Mouse (Mus musculus): ENCODE measurements around the gene Kctd15. TPM values are rescaled to one million over a fixed set of nuclear protein-coding genes. Genes with fewer than 3 reads are reported as not detected.

Kctd15 gene
- polyA plus RNA-seq, 1 experiment from 2014 or later = 20.7 TPM

GRCm38 (mm10) chr7:34632966-34633742, 23.4 kb downstream of the Kctd15 start:
- Histone ChIP-seq H3K36me3 (replicated peaks; ENCODE audit: control insufficient read depth, insufficient read depth, low read depth, low read length) (no peaks in the 10 kb centered on the region), H3K4me1 (ENCODE audit: control insufficient read depth, insufficient read depth, low read length) (no peaks in the 10 kb centered on the region; the same call in 1 of the 2 replicates), H3K4me3 (ENCODE audit: low read depth, low read length) (no peak overlapping the region), H3K9ac (replicated peaks; ENCODE audit: low read length) (no peak overlapping the region), H3K27ac (replicated peaks; ENCODE audit: low read depth, low read length) (no peak overlapping the region), H3K4me2 (ENCODE audit: low read depth, low read length) (no peak overlapping the region), H3K9me3 (replicated peaks; ENCODE audit: control insufficient read depth, low read length) (no peaks in the 10 kb centered on the region), H3K27me3 (ENCODE audit: control insufficient read depth, insufficient read depth, low read length) (no peaks in the 10 kb centered on the region)
- WGBS = 79% methylated on average over 10 of the region's 10 CpGs
- DNase-seq (ENCODE audit: low spot score) = no peak
- no peak for ATAC-seq (replicated peaks; ENCODE audit: insufficient number of reproducible peaks, low FRiP score, low TSS enrichment, low read depth)

GRCm38 (mm10) chr7:34630211-34631085, 26.1 kb downstream of the Kctd15 start:
- H3K9ac ChIP-seq (replicated peaks; ENCODE audit: low read length) = peak overlapping the region; percentile 61
- H3K27me3 ChIP-seq (ENCODE audit: control insufficient read depth, insufficient read depth, low read length) = no peaks in the 10 kb centered on the region
- peak; percentile 82 for ATAC-seq (replicated peaks; ENCODE audit: insufficient number of reproducible peaks, low FRiP score, low TSS enrichment, low read depth)
- no peaks in the 10 kb centered on the region for H3K36me3 ChIP-seq (replicated peaks; ENCODE audit: control insufficient read depth, insufficient read depth, low read depth, low read length)
- H3K4me2 ChIP-seq (ENCODE audit: low read depth, low read length) = peak overlapping the region; percentile 76
- H3K4me1 ChIP-seq (ENCODE audit: control insufficient read depth, insufficient read depth, low read length) = no peaks in the 10 kb centered on the region; the same call in 1 of the 2 replicates
- peak; percentile 75 for DNase-seq (ENCODE audit: low spot score)
- peak overlapping the region; percentile 62; the same call in 1 of the 2 replicates for H3K27ac ChIP-seq (replicated peaks; ENCODE audit: low read depth, low read length)
- 2% methylated on average over 34 of the region's 34 CpGs for WGBS
- H3K9me3 ChIP-seq (replicated peaks; ENCODE audit: control insufficient read depth, low read length) = no peaks in the 10 kb centered on the region
- peak overlapping the region; percentile 36 for H3K4me3 ChIP-seq (ENCODE audit: low read depth, low read length)

- WGBS = 42% methylated on average over 8 of the region's 8 CpGs
- no peaks in the 10 kb centered on the region; the same call in 1 of the 2 replicates for H3K4me1 ChIP-seq (ENCODE audit: control insufficient read depth, insufficient read depth, low read length)
- H3K36me3 ChIP-seq (replicated peaks; ENCODE audit: control insufficient read depth, insufficient read depth, low read depth, low read length) = no peaks in the 10 kb centered on the region
- DNase-seq (ENCODE audit: low spot score) (no peak), ATAC-seq (replicated peaks; ENCODE audit: insufficient number of reproducible peaks, low FRiP score, low TSS enrichment, low read depth) (no peak)
- peak overlapping the region; percentile 76 for H3K4me2 ChIP-seq (ENCODE audit: low read depth, low read length)
- peak overlapping the region; percentile 62; the same call in 1 of the 2 replicates for H3K27ac ChIP-seq (replicated peaks; ENCODE audit: low read depth, low read length)
- peak overlapping the region; percentile 36; the same call in 1 of the 2 replicates for H3K4me3 ChIP-seq (ENCODE audit: low read depth, low read length)
- H3K9ac ChIP-seq (replicated peaks; ENCODE audit: low read length) = peak overlapping the region; percentile 61
- H3K27me3 ChIP-seq (ENCODE audit: control insufficient read depth, insufficient read depth, low read length) = no peaks in the 10 kb centered on the region
- H3K9me3 ChIP-seq (replicated peaks; ENCODE audit: control insufficient read depth, low read length) = no peaks in the 10 kb centered on the region
These were observed 26.8 kb downstream of the Kctd15 start for GRCm38 (mm10) chr7:34629702-34630210.

- Histone ChIP-seq H3K9me3 (replicated peaks; ENCODE audit: control insufficient read depth, low read length) (no peaks in the 10 kb centered on the region), H3K4me1 (ENCODE audit: control insufficient read depth, insufficient read depth, low read length) (no peaks in the 10 kb centered on the region), H3K4me2 (ENCODE audit: low read depth, low read length) (no peak overlapping the region), H3K4me3 (ENCODE audit: low read depth, low read length) (no peak overlapping the region), H3K36me3 (replicated peaks; ENCODE audit: control insufficient read depth, insufficient read depth, low read depth, low read length) (no peaks in the 10 kb centered on the region), H3K27me3 (ENCODE audit: control insufficient read depth, insufficient read depth, low read length) (no peaks in the 10 kb centered on the region), H3K9ac (replicated peaks; ENCODE audit: low read length) (no peak overlapping the region), H3K27ac (replicated peaks; ENCODE audit: low read depth, low read length) (no peak overlapping the region)
- no peak for DNase-seq (ENCODE audit: low spot score)
- WGBS = 27% methylated on average over 2 of the region's 2 CpGs
- no peak for ATAC-seq (replicated peaks; ENCODE audit: insufficient number of reproducible peaks, low FRiP score, low TSS enrichment, low read depth)
These were observed 36.1 kb downstream of the Kctd15 start for GRCm38 (mm10) chr7:34620411-34620810.

GRCm38 (mm10) chr7:34618141-34618890, 38.2 kb downstream of the Kctd15 start:
- ATAC-seq (replicated peaks; ENCODE audit: insufficient number of reproducible peaks, low FRiP score, low TSS enrichment, low read depth) (no peak), DNase-seq (ENCODE audit: low spot score) (no peak)
- 84% methylated on average over 11 of the region's 11 CpGs for WGBS
- H3K27ac ChIP-seq (replicated peaks; ENCODE audit: low read depth, low read length) = no peak overlapping the region
- H3K27me3 ChIP-seq (ENCODE audit: control insufficient read depth, insufficient read depth, low read length) = no peaks in the 10 kb centered on the region
- no peaks in the 10 kb centered on the region for H3K9me3 ChIP-seq (replicated peaks; ENCODE audit: control insufficient read depth, low read length)
- H3K4me2 ChIP-seq (ENCODE audit: low read depth, low read length) = no peak overlapping the region
- no peaks in the 10 kb centered on the region for H3K36me3 ChIP-seq (replicated peaks; ENCODE audit: control insufficient read depth, insufficient read depth, low read depth, low read length)
- no peak overlapping the region for H3K4me3 ChIP-seq (ENCODE audit: low read depth, low read length)
- no peak overlapping the region for H3K9ac ChIP-seq (replicated peaks; ENCODE audit: low read length)
- no peaks in the 10 kb centered on the region for H3K4me1 ChIP-seq (ENCODE audit: control insufficient read depth, insufficient read depth, low read length)

GRCm38 (mm10) chr7:34616275-34616674, 40.3 kb downstream of the Kctd15 start:
- Histone ChIP-seq H3K4me2 (ENCODE audit: low read depth, low read length) (no peak overlapping the region), H3K9me3 (replicated peaks; ENCODE audit: control insufficient read depth, low read length) (no peaks in the 10 kb centered on the region)
- no peak for ATAC-seq (replicated peaks; ENCODE audit: insufficient number of reproducible peaks, low FRiP score, low TSS enrichment, low read depth)

GRCm38 (mm10) chr7:34610445-34610844, 46.1 kb downstream of the Kctd15 start:
- ATAC-seq (replicated peaks; ENCODE audit: insufficient number of reproducible peaks, low FRiP score, low TSS enrichment, low read depth) (peak; percentile 63), DNase-seq (ENCODE audit: low spot score) (peak; percentile 91)
- WGBS = 21% methylated on average over 6 of the region's 6 CpGs
- Histone ChIP-seq H3K4me2 (ENCODE audit: low read depth, low read length) (0 out of 2 replicates have a peak overlapping the region, but pooled peaks have one; percentile 11), H3K27ac (replicated peaks; ENCODE audit: low read depth, low read length) (peak overlapping the region; percentile 70), H3K4me1 (ENCODE audit: control insufficient read depth, insufficient read depth, low read length) (peaks cover 8% of the 10 kb centered on the region; the same call in 1 of the 2 replicates), H3K27me3 (ENCODE audit: control insufficient read depth, insufficient read depth, low read length) (no peaks in the 10 kb centered on the region), H3K9ac (replicated peaks; ENCODE audit: low read length) (peak overlapping the region; percentile 29; the same call in 1 of the 2 replicates), H3K4me3 (ENCODE audit: low read depth, low read length) (no peak overlapping the region), H3K36me3 (replicated peaks; ENCODE audit: control insufficient read depth, insufficient read depth, low read depth, low read length) (no peaks in the 10 kb centered on the region), H3K9me3 (replicated peaks; ENCODE audit: control insufficient read depth, low read length) (no peaks in the 10 kb centered on the region)

More at GRCm38 (mm10) chr7:34616275-34616674, 40.3 kb downstream of the Kctd15 start:
- no peak overlapping the region for H3K9ac ChIP-seq (replicated peaks; ENCODE audit: low read length)
- DNase-seq (ENCODE audit: low spot score) = no peak
- 92% methylated on average over 2 of the region's 2 CpGs for WGBS
- H3K27me3 ChIP-seq (ENCODE audit: control insufficient read depth, insufficient read depth, low read length) = no peaks in the 10 kb centered on the region
- H3K4me1 ChIP-seq (ENCODE audit: control insufficient read depth, insufficient read depth, low read length) = no peaks in the 10 kb centered on the region
- no peak overlapping the region for H3K4me3 ChIP-seq (ENCODE audit: low read depth, low read length)
- no peaks in the 10 kb centered on the region for H3K36me3 ChIP-seq (replicated peaks; ENCODE audit: control insufficient read depth, insufficient read depth, low read depth, low read length)
- H3K27ac ChIP-seq (replicated peaks; ENCODE audit: low read depth, low read length) = no peak overlapping the region
